Mouse (Mus musculus) MEL (cell line): ENCODE measurements at regions not wholly inside any gene's neighbourhood (a gene's known extent, or its start where the extent isn't known, plus 50 kb on each side); places are given as distances from the start of the nearest gene placed in this dataset.

Source experiments
- DNase-seq: peaks from one replicate; pipeline ENCODE4 v3.0.0; 2011; ENCODE audit warnings: low read depth, low spot score
- H3K27ac ChIP-seq: 2 replicates; pipeline ENCODE4 v1.5.1; 2012; ENCODE audit warnings: low read depth, mild to moderate bottlenecking, control low read depth, low read length, moderate library complexity; ENCODE audit not compliant: control insufficient read depth
- H3K27me3 ChIP-seq, 2 experiments: fragments of 150-350 bp in 1 of 2; sonication (generic) in 1 of 2; 2 replicates each; pipeline ENCODE4 v1.6.1; 2012; ENCODE audit warnings: low read length in 2 of 2, mild to moderate bottlenecking in 2 of 2, improper control_type of control experiment in 1 of 2, moderate library complexity in 1 of 2; ENCODE audit not compliant: insufficient read depth in 2 of 2, control insufficient read depth in 1 of 2
- H3K36me3 ChIP-seq, 2 experiments: 2 replicates each; pipeline ENCODE4 v1.6.1; 2012 to 2014; ENCODE audit warnings: low read length in 2 of 2, improper control_type of control experiment in 1 of 2, inconsistent platforms in 1 of 2, mild to moderate bottlenecking in 1 of 2; ENCODE audit not compliant: insufficient read depth in 2 of 2, control insufficient read depth in 1 of 2
- H3K4me1 ChIP-seq, 2 experiments: fragments of 150-350 bp in 1 of 2; sonication (generic) in 1 of 2; 2 replicates each; pipeline ENCODE4 v1.6.1; 2012; ENCODE audit warnings: low read length in 2 of 2, improper control_type of control experiment in 1 of 2, mild to moderate bottlenecking in 1 of 2; ENCODE audit not compliant: insufficient read depth in 2 of 2, control insufficient read depth in 1 of 2
- H3K4me3 ChIP-seq, 2 experiments: fragments of 150-350 bp in 1 of 2; sonication (generic) in 1 of 2; 2 replicates each; pipeline ENCODE4 v1.5.1; 2012; ENCODE audit warnings: low read depth in 2 of 2, low read length in 2 of 2, mild to moderate bottlenecking in 2 of 2, moderate library complexity in 2 of 2, control low read depth in 1 of 2, improper control_type of control experiment in 1 of 2; ENCODE audit not compliant: control insufficient read depth in 1 of 2, insufficient read depth in 1 of 2
- H3K79me2 ChIP-seq: 2 replicates; pipeline ENCODE4 v1.6.1; 2012; ENCODE audit warnings: mild to moderate bottlenecking, low read length, moderate library complexity; ENCODE audit not compliant: control insufficient read depth, poor library complexity, insufficient read depth
- H3K9ac ChIP-seq: 2 replicates; pipeline ENCODE4 v1.6.1; 2012; ENCODE audit warnings: low read depth, mild to moderate bottlenecking, control low read depth, low read length, moderate library complexity; ENCODE audit not compliant: control insufficient read depth, poor library complexity, severe bottlenecking
- H3K9me3 ChIP-seq: fragments of 150-350 bp; sonication (generic); replicated peaks from 2 replicates; pipeline ENCODE4 v1.6.1; 2012; ENCODE audit warnings: mild to moderate bottlenecking, low read length, improper control_type of control experiment, moderate library complexity; ENCODE audit not compliant: insufficient read depth
- CHD2 ChIP-seq: IDR thresholded peaks from 2 replicates; pipeline ENCODE4 v1.6.1; 2011; ENCODE audit warnings: low read length, improper control_type of control experiment
- CTCF ChIP-seq, 3 experiments: IDR thresholded peaks in 2 of 3; conservative IDR thresholded peaks in 1 of 3; 2 replicates each; pipeline ENCODE4 v1.5.1; 2011 to 2012; ENCODE audit warnings: low read length in 3 of 3, low read depth in 2 of 3, mild to moderate bottlenecking in 2 of 3, improper control_type of control experiment in 1 of 3, inconsistent platforms in 1 of 3, mixed read lengths in 1 of 3, moderate library complexity in 1 of 3; ENCODE audit not compliant: control insufficient read depth in 1 of 3, insufficient read depth in 1 of 3, poor library complexity in 1 of 3, severe bottlenecking in 1 of 3
- EP300 ChIP-seq, 2 experiments: IDR thresholded peaks; 2 replicates each; pipeline ENCODE4 v1.6.1; 2011; ENCODE audit warnings: improper control_type of control experiment in 2 of 2, low read length in 2 of 2, low read depth in 1 of 2, mild to moderate bottlenecking in 1 of 2
- ETS1 ChIP-seq: IDR thresholded peaks from 2 replicates; pipeline ENCODE4 v1.6.1; 2012; ENCODE audit warnings: low read depth, mild to moderate bottlenecking, inconsistent platforms, low read length, improper control_type of control experiment, moderate library complexity
- GABPA ChIP-seq: IDR thresholded peaks from 2 replicates; pipeline ENCODE4 v1.6.1; 2012; ENCODE audit warnings: low read depth, mild to moderate bottlenecking, inconsistent platforms, low read length, improper control_type of control experiment, moderate library complexity
- HCFC1 ChIP-seq: IDR thresholded peaks from 2 replicates; pipeline ENCODE4 v1.6.1; 2012; ENCODE audit warnings: low read depth, mild to moderate bottlenecking, inconsistent platforms, low read length, improper control_type of control experiment, moderate library complexity
- JUND ChIP-seq: IDR thresholded peaks from 2 replicates; pipeline ENCODE4 v1.6.1; 2011; ENCODE audit warnings: low read depth, mild to moderate bottlenecking, improper control_type of control experiment, low read length
- MAX ChIP-seq: IDR thresholded peaks from 2 replicates; pipeline ENCODE4 v1.6.1; 2011; ENCODE audit warnings: low read length, improper control_type of control experiment
- MAZ ChIP-seq: IDR thresholded peaks from 2 replicates; pipeline ENCODE4 v1.6.1; 2012; ENCODE audit warnings: low read depth, mild to moderate bottlenecking, inconsistent platforms, low read length, improper control_type of control experiment
- MEF2A ChIP-seq: IDR thresholded peaks from 2 replicates; pipeline ENCODE4 v1.6.1; 2014; ENCODE audit warnings: low read depth, mild to moderate bottlenecking, inconsistent platforms, low read length, improper control_type of control experiment; ENCODE audit not compliant: poor library complexity, insufficient replicate concordance, severe bottlenecking; ENCODE audit errors: extremely low read depth
- MYC ChIP-seq: IDR thresholded peaks from 2 replicates; pipeline ENCODE4 v1.6.1; 2011; ENCODE audit warnings: low read depth, mild to moderate bottlenecking, low read length, improper control_type of control experiment, moderate library complexity
- NELFE ChIP-seq: IDR thresholded peaks from 2 replicates; pipeline ENCODE4 v1.6.1; 2011; ENCODE audit warnings: low read depth, low read length, improper control_type of control experiment
- NRF1 ChIP-seq: IDR thresholded peaks from 2 replicates; pipeline ENCODE4 v1.6.1; 2014; ENCODE audit warnings: low read depth, mild to moderate bottlenecking, inconsistent platforms, low read length, improper control_type of control experiment, moderate library complexity; ENCODE audit not compliant: poor library complexity, insufficient read depth, severe bottlenecking
- POLR2A ChIP-seq, 2 experiments: IDR thresholded peaks; 2 replicates each; pipeline ENCODE4 v1.6.1; 2011 to 2012; ENCODE audit warnings: low read length in 2 of 2, mild to moderate bottlenecking in 2 of 2, control low read depth in 1 of 2, improper control_type of control experiment in 1 of 2, low read depth in 1 of 2, moderate library complexity in 1 of 2; ENCODE audit not compliant: control insufficient read depth in 1 of 2, insufficient read depth in 1 of 2, poor library complexity in 1 of 2
- POLR2AphosphoS2 ChIP-seq: IDR thresholded peaks from 2 replicates; pipeline ENCODE4 v1.6.1; 2011; ENCODE audit warnings: low read length, improper control_type of control experiment
- POLR2AphosphoS5 ChIP-seq: IDR thresholded peaks from 2 replicates; pipeline ENCODE4 v1.6.1; 2012; ENCODE audit warnings: low read depth, borderline replicate concordance, mild to moderate bottlenecking, inconsistent platforms, low read length, moderate library complexity, mixed read lengths
- SIN3A ChIP-seq: IDR thresholded peaks from 2 replicates; pipeline ENCODE4 v1.6.1; 2012; ENCODE audit warnings: low read length, improper control_type of control experiment, inconsistent platforms
- SMC3 ChIP-seq: IDR thresholded peaks from 2 replicates; pipeline ENCODE4 v1.6.1; 2011; ENCODE audit warnings: low read depth, low read length, improper control_type of control experiment
- TBP ChIP-seq: IDR thresholded peaks from 2 replicates; pipeline ENCODE4 v1.8.0; 2011; ENCODE audit warnings: low read depth, low read length, improper control_type of control experiment
- TCF12 ChIP-seq: IDR thresholded peaks from 2 replicates; pipeline ENCODE4 v1.6.1; 2014; ENCODE audit warnings: low read depth, mild to moderate bottlenecking, inconsistent platforms, low read length, improper control_type of control experiment, moderate library complexity
- ZKSCAN1 ChIP-seq: IDR thresholded peaks from 2 replicates; pipeline ENCODE4 v1.6.1; 2012; ENCODE audit warnings: low read depth, mild to moderate bottlenecking, inconsistent platforms, low read length, improper control_type of control experiment, moderate library complexity

- Histone ChIP-seq H3K79me2 (no peaks in the 10 kb centered on the region), H3K27ac (no peak overlapping the region), H3K27me3 (no peaks in the 10 kb centered on the region; a peak in 1 of 4 replicates), H3K4me1 (no peaks in the 10 kb centered on the region), H3K4me3 (no peak overlapping the region), H3K36me3 (no peaks in the 10 kb centered on the region), H3K9ac (no peak overlapping the region), H3K9me3 (no peaks in the 10 kb centered on the region)
- no peak for DNase-seq
- TF ChIP-seq ZKSCAN1: no peak
- TF ChIP-seq MEF2A: no peak
- TF ChIP-seq NRF1: no peak
- no peak for TF ChIP-seq TCF12
- TF ChIP-seq TBP: no peak
- TF ChIP-seq JUND: no peak
- no peak for TF ChIP-seq MYC
- no peak for TF ChIP-seq CHD2
- TF ChIP-seq EP300 (IDR thresholded peaks at IDR 0.05; ENCODE audit: low read depth in 1 of 2, low read length in 2 of 2): no peak
- no peak for TF ChIP-seq POLR2AphosphoS5
- TF ChIP-seq NELFE: no peak
- TF ChIP-seq SMC3: no peak
Measured at GRCm38 (mm10) chr2:61221676-61222075, 258.7 kb upstream of the Rbms1 start.

- Histone ChIP-seq H3K79me2 (no peaks in the 10 kb centered on the region), H3K36me3 (no peaks in the 10 kb centered on the region), H3K9me3 (no peaks in the 10 kb centered on the region), H3K27ac (no peak overlapping the region), H3K4me1 (no peaks in the 10 kb centered on the region), H3K27me3 (no peaks in the 10 kb centered on the region; a peak in 1 of 4 replicates), H3K9ac (no peak overlapping the region), H3K4me3 (no peak overlapping the region)
- TF ChIP-seq HCFC1: no peak
- no peak for TF ChIP-seq JUND
- no peak for TF ChIP-seq ZKSCAN1
- TF ChIP-seq MAZ: no peak
- no peak for TF ChIP-seq POLR2AphosphoS2
- no peak for DNase-seq
Measured at GRCm38 (mm10) chr2:61221157-61221556, 258.2 kb upstream of the Rbms1 start.

- no peaks in the 10 kb centered on the region for H3K36me3 ChIP-seq
- H3K4me1 ChIP-seq: no peaks in the 10 kb centered on the region
- no peak overlapping the region for H3K4me3 ChIP-seq
- H3K27me3 ChIP-seq: no peaks in the 10 kb centered on the region
- H3K79me2 ChIP-seq: no peaks in the 10 kb centered on the region
- H3K9ac ChIP-seq: no peak overlapping the region
- TF ChIP-seq SIN3A (no peak), POLR2A (IDR thresholded peaks at IDR 0.05; ENCODE audit: control insufficient read depth in 1 of 2, insufficient read depth in 1 of 2, low read depth in 1 of 2, low read length in 2 of 2, poor library complexity in 1 of 2) (no peak), CTCF (IDR thresholded peaks at IDR 0.05 in 2 of 3, conservative IDR thresholded peaks at IDR 0.05 in 1 of 3; ENCODE audit: control insufficient read depth in 1 of 3, insufficient read depth in 1 of 3, low read depth in 2 of 3, low read length in 3 of 3, poor library complexity in 1 of 3, severe bottlenecking in 1 of 3) (no peak), NRF1 (no peak), MAX (no peak), HCFC1 (no peak), NELFE (no peak), CHD2 (no peak), GABPA (no peak), ETS1 (no peak)
- TF ChIP-seq, all 39 proteins: peak for 0
- no peak overlapping the region for H3K27ac ChIP-seq
- no peak for DNase-seq
- no peaks in the 10 kb centered on the region for H3K9me3 ChIP-seq
Measured at GRCm38 (mm10) chr2:61213951-61214350, 251.0 kb upstream of the Rbms1 start.
